Mouse (Mus musculus): ENCODE results near the gene Fstl5. TPM values are rescaled to one million over a fixed set of nuclear protein-coding genes. Genes with fewer than 3 reads are reported as not detected.

Fstl5 gene
- total RNA-seq, 2 experiments from 2014 or later = not detected

- no peak for DNase-seq (ENCODE audit: low spot score)
These were observed 434.7 kb downstream of the Fstl5 start for GRCm38 (mm10) chr3:76508811-76509210.

- no peak for DNase-seq (ENCODE audit: low spot score)
These were observed 493.3 kb downstream of the Fstl5 start for GRCm38 (mm10) chr3:76567346-76567745.

- DNase-seq (ENCODE audit: low spot score) = no peak
These were observed 498.4 kb downstream of the Fstl5 start for GRCm38 (mm10) chr3:76572478-76572877.

GRCm38 (mm10) chr3:76572920-76573541 lies 499.0 kb downstream of the Fstl5 start:
- no peak for DNase-seq (ENCODE audit: low spot score)

GRCm38 (mm10) chr3:76593148-76593547 lies 519.1 kb downstream of the Fstl5 start:
- no peak for DNase-seq (ENCODE audit: low spot score)

GRCm38 (mm10) chr3:76620044-76620443 lies 546.0 kb downstream of the Fstl5 start:
- DNase-seq (ENCODE audit: low spot score) = no peak

GRCm38 (mm10) chr3:76654243-76654642 lies 580.2 kb downstream of the Fstl5 start:
- no peak for DNase-seq (ENCODE audit: low spot score)

GRCm38 (mm10) chr3:76670859-76671258 lies 596.8 kb downstream of the Fstl5 start:
- no peak for DNase-seq (ENCODE audit: low spot score)

GRCm38 (mm10) chr3:76676006-76676405 lies 601.9 kb downstream of the Fstl5 start:
- DNase-seq (ENCODE audit: low spot score) = no peak

- no peak for DNase-seq (ENCODE audit: low spot score)
These were observed 605.9 kb downstream of the Fstl5 start for GRCm38 (mm10) chr3:76679853-76680545.

- DNase-seq (ENCODE audit: low spot score) = no peak
These were observed 606.4 kb downstream of the Fstl5 start for GRCm38 (mm10) chr3:76680546-76680883.

- DNase-seq (ENCODE audit: low spot score) = no peak
These were observed 623.1 kb downstream of the Fstl5 start for GRCm38 (mm10) chr3:76697134-76697629.

- DNase-seq (ENCODE audit: low spot score) = no peak
These were observed 665.2 kb downstream of the Fstl5 start for GRCm38 (mm10) chr3:76739221-76739620.

Other genes with a start within 250 kb of the Fstl5 start
- gene Golim4, start 117.3 kb upstream of the Fstl5 start, total RNA-seq (2021) = 1 to 10 TPM; 5.3 to 7.5 TPM

Data from gastrocnemius, adult 18-20 months (tissue).